Mouse (Mus musculus) adrenal gland, postnatal 10 days (tissue): ENCODE results near the gene Tm4sf5. TPM values are rescaled to one million over a fixed set of nuclear protein-coding genes. Genes with fewer than 3 reads are reported as not detected.
"Not testable (repeated sequence)": the region's sequence is repeated elsewhere in the genome, so short reads cannot be mapped to it uniquely, and the experiment has no call there.

Experiments
- DNase-seq: peaks from one replicate; pipeline ENCODE4 v3.0.0; 2021; ENCODE audit warnings: mixed read lengths
- total RNA-seq, 2 experiments: library from RNA; stranded (reverse); gene quantifications; 2 replicates each; pipeline ENCODE4 v1.2.3; 2021

Tm4sf5 gene
- total RNA-seq, 2 experiments from 2014 or later, result 0.55 to 0.84 TPM

DNA sequence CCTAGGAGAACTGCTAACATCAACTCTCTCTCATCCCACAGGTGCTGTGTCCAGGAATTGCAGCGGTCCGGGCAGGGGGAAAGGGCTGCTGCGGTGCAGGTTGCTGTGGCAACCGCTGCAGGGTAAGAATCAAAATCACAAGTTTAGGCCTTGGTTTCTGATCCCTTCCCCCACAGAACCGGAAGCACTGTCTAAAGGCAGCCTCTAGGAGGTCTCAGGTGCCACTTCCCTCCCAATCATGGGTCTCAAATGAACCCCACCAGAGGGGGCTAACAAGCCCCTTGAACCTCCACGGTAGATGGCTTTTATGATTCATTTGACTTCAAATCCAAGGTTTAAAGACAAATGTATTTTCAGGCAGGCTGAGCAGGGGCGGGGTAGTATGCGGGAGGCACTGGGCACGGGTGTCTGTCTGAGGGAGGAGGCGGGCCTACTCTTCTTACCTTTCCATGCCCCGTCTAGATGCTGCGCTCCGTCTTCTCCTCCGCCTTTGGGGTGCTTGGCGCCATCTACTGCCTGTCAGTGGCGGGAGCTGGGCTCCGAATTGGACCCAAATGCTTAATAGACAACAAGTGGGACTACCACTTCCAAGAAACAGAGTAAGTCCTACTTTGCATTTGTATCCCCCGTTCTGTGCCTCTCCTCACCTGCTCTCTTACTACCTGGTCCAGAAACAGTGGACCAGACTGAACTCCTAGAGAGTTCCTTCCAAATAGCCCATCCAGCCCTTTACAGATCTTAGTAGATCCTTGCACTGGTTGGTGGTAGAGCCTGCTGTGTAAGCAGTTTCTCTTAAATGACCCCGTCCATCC, 4.9 kb downstream of the Tm4sf5 start:
- DNase-seq, result peak; percentile 48

DNA sequence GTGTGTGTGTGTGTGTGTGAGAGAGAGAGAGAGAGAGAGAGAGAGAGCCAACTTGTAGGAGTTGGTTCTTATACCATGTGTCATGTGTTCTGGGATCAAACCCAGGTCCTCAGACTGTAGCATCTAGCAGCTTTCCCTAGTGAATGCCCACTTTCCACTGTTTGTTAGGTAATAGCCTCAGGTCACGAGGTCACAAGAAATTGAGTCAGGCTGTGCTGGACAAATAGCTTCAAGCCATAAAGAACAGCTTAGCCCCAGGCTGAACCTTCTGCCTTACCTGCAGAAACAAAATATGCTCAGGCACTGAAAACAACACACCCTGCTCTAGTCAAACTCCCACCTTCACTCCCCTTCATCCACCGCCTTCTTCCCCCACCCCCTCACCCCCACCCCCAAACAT, 6.2 kb downstream of the Tm4sf5 start:
- no peak for DNase-seq

DNA sequence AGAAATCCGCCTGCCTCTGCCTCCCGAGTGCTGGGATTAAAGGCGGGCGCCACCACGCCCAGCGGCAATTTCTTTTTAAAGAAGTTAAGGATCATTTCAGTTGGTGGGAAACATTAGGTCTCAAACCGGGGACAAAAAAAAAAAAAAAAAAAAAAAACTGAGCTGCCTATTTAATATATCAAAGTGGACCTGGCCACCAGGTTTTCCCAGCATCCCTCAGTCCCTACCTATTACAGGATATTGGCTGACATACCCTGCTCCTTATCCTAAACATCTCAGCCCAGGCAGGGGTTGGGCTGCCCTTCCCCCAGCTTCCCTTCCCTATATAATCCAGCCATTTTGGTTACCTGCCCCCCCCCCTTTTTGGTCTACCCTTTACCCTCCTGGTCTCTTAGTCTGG, 6.8 kb downstream of the Tm4sf5 start:
- DNase-seq, result no peak

DNA sequence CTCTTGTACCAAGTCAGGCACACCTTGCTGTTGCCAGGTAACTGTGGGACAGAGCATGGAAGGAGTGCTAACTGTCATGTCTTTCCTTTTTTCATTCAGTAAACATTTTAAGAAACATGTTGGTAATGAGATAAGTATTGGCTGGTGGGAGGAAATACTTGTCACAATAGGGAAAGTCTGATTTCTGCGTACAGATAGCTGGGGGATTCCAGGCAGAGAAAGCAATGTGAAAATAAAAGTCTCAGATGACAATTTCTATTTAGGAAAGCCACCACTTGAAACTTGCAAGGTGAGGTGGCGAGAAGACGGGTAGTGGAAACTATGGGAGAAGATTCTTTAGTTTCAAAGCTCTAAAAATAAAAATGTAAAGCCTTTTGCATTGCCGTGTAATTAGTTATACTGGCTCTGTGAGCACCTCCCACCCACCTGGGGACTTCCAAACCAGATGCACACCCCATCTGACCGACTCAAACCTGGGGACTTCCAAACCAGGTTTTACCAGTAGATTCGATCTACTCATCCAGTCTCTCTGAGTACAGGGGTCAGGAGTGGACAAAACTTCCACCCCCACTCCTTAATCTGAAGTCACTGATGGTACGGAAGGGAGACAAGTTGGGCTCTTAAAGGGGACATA, 7.8 kb downstream of the Tm4sf5 start:
- no peak for DNase-seq

DNA sequence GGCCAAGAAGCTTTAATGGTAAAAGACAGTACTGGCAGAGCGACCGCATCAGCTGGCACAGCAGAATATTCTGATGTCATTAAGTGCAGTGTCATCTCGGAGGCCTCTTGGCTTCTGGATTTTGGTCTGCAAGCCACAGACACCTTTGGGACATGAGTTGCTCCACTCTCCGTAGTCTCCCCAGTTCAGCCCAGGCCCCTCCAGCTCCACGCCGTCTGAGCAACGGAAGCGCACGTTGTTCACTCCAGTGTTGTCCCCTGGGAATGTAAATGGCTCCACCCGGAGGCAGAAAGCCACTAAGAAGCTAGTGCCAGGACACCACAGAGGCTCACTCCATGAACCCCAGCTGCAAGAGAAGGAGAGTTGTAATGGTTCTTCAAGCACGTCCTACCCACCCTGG, 8.5 kb downstream of the Tm4sf5 start:
- peak; percentile 51 for DNase-seq

DNA sequence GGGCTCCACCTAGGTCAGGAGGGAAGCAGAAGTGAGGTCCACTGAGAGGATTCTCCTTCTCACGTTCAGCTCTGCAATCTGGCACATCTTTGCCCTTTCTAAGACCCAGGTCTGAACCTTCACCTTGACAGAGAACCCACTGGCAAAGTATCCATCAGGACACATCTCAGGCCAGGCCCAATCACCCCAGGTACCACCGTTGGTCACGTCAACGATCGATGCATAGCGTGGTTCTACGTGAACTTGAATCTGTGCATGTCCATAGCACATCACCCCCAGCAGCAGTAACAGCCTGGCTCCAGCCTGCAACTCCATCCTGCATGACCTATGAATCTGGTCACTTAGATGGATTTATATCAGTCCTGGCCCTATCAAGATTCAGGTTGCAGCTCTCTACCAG, 9.2 kb downstream of the Tm4sf5 start, which contains the start of gene Vmo1:
TSS of gene Vmo1 (minus strand) at position 329 of the 400 bp plus-strand sequence.
- no peak for DNase-seq

DNA sequence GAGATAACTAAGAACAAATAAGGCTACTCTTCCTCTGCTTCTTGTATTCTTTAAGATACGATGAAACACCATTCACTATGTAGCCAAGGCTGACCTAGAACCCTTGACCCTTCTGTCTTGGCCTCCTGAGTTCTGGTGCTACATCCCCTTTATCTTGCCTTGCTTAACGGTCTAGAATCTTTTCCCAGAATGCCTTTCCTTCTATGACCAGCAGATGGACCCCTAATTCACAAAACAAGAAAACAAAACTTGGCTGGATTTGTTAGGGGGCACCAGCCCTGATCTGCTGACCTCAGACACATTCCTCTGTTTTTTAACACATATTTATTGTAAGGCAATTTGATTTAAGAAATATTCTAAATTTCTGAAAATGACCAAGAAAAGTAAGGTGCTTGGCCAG, 11.3 kb downstream of the Tm4sf5 start:
- DNase-seq, result peak; percentile 32

DNA sequence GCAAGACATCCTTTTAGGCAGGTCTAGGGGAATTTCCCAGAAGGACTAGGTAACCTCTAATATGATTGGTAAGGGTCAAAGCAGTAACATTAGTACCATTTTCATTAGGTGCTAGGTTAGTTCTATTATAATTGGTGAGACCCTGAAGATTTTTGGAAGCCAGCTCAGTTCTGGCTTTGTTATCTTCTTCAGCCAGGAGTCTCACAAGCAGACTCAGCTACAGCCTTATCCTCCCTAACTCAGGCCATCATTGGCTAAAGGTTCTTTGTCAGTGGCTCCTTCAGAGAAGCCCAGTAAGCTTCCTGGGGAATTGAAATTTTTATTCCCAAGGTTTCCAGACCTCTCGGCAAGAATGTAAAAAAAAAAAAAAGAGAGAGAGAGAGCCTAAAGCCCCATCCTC, 13.4 kb downstream of the Tm4sf5 start:
- no peak for DNase-seq

DNA sequence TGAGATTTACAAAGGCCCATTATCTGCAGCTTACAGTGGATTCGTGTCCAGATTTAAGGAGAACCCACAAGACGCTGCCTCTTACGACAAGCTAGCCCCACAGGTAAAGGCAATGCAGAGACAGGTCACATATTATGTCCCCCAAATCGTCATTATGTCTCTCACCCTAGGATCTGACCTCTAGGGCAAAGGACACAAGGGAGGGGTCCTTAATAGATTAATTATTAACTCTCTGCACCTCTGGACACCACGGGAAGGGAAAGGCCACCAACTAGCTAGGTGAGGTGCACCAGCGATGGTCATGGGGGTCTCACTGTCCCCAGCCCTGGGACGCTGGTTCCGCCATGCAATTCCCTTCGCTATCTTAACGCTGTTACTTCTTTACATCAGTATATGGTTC, 13.9 kb downstream of the Tm4sf5 start, which contains the start of gene Gltpd2:
TSS of gene Gltpd2 (plus strand) at position 274 of the 400 bp plus-strand sequence.
- DNase-seq, result no peak

DNA sequence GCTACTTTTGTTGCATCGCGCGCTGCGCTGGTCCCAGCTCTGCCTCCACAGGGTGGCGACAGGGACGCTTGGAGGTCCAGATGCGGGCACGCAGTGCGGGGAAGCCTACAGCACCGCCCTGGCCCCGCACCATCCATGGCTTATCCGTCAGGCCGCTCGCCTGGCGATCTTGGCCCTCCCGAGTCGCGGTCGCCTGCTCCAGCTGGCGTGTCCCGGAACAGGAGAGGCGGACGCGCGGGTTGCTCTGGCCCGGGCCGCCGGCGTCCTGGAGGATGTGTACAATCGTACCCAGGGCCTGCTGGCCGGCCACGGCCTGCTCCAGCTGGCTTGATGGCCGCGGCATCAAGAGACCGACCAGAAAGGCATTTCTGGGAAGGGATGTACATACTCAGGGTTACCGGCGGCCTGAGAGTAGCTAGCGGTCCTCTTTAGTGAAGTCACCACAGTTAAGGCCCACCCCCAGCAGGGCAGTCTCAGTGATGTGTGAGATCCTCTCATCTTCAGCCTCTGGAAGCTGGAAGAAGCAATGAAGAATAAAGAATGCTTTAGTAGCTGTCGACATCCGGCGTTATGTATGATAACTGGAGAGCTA, 15.2 kb downstream of the Tm4sf5 start:
- peak; percentile 55 for DNase-seq

DNA sequence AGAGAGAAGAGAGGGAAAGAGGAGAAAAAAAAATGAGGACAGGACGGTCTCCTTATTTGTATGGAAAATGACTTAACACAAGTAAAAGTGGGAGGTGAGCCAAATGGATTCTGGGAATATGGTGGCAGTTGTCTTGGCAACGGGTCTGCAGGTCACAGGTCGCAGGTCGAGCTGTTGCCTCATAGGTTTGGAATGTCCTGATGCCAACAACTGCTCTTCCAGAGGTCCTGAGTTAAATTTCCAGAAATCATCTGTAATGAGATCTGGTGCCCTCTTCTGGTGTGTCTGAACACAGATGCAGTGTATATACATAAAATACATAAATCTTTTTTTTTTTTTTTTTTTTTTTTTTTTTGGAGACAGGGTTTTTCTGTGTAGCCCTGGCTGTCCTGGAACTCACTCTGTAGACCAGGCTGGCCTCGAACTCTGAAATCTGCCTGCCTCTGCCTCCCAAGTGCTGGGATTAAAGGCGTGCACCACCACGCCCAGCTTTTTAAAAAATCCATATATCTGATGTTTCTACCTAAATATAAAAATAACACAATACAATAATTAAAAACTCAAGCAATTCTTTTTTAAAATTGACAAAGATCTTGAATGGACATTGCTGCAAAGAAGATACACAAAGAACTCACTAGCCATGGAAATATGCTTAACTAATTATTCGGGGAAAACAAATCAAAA, 18.4 kb downstream of the Tm4sf5 start:
- DNase-seq, result not testable (repeated sequence)

DNA sequence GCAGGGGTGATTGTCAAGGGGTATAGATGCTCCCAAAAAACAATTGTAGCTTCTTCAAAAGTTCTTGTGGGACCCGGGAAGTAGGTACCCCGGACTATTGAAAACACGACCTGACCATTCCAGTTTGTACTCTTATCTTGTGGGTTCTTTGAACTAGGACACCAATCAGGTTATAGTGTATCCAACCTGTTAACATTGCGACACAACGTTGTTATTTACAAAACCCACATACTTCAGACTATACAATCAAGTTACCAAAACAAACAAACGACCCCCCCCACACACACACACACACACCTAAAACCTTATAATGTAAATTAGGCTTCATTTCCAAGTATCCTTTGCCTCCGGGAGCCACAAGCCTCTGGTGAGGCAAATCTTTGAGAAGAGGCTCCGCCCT, 19.7 kb downstream of the Tm4sf5 start:
- DNase-seq, result no peak

DNA sequence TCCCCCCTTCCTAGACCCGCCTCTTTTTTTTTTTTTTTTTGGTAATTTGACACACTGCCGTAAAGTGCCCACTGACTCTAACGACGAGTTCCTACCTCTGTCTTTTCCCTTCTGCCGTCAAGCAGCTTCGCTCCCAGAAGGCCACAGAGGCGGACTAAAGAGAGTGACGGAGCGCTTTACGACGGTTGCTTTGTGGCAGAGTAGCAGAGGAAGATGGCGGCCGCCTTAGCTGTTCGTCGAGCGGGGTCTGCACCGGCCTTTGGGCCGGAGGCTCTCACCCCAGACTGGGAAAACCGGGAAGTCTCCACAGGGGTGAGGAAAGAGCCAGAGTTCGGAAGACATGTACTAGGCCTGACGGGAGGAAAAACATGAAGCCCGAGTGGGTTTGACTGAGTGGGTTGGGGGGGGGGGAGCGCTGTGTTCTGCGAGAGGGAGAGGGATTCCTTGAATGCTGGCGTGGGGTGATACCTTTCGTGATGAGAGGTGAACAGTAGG, 20.2 kb downstream of the Tm4sf5 start, which contains the start of gene Psmb6:
TSS of gene Psmb6 (plus strand) at position 184 of the 495 bp plus-strand sequence.
- peak; percentile 90 for DNase-seq

DNA sequence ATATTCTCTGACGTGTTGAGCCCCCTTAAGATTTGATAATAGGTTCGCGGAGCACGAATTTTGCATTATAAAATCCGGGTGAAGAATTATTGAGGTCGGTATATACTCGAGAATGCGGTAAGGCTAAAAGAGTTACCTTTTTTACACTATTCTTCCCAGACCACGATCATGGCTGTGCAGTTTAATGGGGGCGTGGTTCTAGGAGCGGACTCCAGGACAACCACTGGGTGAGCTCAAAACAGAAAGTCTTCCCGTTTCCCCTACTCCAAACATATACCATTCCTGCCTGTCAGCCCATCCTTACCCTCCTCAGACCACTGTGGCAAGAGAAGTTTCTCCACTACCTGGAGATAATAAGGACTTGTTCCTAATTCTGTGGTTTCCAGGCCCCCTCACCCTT, 20.7 kb downstream of the Tm4sf5 start:
- DNase-seq, result no peak

DNA sequence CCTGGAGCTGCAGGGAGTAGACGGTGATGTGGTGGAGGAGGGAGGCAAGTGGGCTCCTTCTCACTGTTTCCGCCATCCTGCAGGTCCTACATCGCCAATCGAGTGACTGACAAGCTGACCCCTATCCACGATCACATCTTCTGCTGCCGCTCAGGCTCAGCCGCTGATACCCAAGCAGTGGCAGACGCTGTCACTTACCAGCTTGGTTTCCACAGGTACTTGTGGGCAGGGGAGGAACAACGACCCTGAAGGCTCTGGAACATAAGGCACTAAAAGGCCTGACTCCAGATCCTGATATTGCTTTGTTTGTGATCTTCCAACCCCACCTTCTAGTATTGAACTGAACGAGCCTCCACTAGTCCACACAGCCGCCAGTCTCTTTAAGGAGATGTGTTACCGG, 21.2 kb downstream of the Tm4sf5 start:
- DNase-seq, result no peak

DNA sequence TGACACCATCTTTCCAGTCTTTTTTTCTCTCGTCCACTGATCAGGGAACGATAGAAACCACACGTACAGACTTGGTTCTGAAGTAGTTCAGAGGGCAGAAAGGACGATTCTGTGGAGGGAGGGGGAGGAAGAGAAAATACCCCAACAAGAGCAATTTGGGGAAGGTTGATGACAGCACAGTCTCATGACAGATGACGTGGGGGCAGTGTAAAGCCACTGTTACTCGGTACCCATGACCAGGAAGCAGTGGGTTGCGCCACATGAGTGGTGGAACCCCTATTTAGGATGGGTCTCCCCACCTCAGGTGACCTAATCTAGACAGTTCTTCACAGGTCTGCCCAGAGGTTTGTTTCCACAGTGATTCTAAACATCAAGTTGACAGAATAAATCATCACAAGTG, 23.6 kb downstream of the Tm4sf5 start:
- DNase-seq, result no peak

DNA sequence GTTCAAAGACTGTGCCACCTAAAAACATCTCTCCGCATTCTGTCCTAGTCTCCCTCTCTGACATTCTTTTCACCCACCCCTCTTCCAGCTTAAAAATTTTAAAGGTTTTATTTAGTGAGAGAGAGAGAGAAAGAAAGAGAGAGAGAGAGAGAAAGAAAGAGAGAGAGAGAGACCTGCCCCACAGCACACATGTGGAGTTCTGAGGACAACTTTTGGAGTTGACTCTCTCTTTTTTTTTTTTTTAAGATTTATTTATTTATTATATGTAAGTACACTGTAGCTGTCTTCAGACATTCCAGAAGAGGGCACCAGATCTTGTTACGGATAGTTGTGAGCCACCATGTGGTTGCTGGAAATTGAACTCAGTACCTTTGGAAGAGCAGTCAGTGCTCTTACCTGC, 26.0 kb downstream of the Tm4sf5 start:
- not testable (repeated sequence) for DNase-seq

DNA sequence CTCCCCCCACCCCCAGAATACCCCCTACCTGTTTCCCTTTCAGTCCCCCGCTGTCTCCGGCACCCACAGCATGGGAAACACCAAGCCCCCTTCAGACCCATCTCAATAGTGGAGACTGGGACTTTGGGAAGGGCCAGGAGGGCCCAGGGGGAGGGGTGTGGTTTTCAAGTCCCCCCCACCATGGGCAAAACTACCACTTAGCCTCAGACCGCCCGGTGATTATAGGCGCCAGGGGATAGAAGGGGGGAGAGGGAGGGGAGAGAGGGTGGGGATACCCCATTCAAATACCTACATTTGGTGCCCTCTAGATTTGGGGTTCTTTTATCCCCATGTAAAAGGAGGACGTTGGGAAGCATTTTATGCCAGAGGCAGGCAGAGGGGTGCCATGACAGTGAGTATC, 27.8 kb downstream of the Tm4sf5 start, which contains the start of gene Gm40193:
TSS of gene Gm40193 (minus strand) at position 101 of the 400 bp plus-strand sequence.
- DNase-seq, result no peak

DNA sequence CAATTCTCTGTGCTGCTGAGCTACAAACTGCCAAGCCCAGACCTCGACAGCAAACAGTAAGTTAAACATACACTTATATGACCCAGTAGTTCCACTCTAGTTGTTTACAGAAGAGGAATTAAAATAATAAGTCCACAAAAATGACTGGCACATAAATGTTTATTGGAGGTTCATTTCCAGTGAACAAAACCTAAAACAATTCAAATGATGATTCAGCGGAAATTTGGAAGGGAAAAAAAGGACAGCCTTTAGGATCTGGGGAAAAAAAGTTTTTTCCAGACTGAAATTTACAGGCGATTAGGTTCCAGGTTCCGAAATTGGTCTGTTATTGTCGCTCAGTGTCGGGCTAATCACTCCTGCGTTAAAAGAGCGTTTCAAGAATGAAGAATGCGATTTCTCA, 34.4 kb downstream of the Tm4sf5 start:
- DNase-seq, result no peak

DNA sequence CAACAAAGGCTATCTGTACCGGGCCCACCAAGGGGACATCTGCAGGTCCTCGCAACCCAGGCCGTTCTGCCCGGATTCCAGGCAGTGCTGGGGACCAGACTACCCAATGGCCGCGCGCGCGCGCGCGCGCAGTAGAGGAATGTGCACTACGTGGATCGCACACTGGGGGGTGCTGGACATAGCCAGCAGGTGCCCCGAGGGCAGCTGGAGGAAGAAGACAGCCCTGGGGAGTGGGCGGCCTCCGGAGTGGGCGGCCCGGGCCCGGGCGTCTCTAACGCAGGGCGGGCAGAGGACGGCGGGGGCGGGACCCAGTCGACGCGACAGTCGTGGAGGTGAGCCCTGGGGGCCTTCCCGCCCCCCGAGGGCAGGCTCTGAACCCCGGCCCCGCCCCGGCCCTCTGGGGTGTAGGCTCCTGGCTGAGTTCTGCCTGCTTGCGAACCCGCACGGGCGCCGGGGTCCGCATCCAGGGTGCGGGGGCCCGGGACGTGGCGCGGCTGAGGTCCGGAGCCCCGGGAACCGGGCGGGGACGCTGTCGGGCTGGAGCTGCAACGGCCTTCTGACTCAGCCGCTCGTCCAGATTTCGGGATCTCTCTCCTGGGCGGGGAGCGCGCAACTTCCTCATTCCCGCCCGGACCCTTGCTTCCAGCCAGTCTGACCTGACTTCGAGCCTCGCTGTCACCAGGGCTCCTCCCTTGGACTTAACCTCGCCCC, 35.0 kb downstream of the Tm4sf5 start, which contains the start of gene Pld2:
TSS of gene Pld2 (plus strand) at position 188 of the 711 bp plus-strand sequence.
- peak; percentile 94 for DNase-seq

DNA sequence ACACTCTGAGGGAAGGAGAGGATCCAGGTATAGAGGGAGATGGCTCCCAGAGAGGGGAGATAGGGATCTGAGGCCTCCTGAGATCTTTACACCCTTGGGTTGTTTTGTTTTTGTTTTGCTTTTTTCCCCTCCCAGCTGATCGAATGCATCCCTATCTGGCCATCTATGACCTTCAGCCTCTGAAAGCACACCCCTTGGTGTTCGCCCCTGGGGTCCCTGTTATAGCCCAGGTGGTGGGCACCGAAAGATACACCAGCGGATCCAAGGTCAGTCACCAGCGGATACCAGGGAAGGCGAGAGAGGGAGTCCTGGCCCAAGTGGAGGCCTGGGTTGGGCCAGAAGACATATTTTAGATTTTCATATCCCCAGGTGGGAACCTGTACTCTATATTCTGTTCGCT, 35.9 kb downstream of the Tm4sf5 start:
- DNase-seq, result no peak

DNA sequence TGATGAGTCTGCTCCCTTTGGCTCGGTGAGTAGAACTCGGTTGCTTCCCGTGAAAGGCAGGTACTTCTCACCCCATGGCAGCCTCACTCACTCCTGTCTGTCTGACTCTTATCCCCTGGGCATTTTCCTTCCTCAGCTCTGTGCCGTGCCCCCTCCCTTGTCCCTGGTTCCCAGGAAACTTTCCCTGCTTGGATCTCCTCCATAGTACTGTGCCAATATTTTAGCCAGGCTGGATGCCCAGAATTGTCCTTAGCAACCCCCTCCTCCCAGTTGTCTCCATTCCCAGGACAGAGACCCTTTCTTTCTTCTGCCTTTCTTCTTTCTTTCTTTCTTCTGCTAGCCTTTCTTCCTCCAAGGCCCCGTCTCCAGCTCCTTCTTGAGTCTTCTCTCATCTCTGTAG, 36.4 kb downstream of the Tm4sf5 start:
- DNase-seq, result no peak
